Comparison of ENCODE assay signal across 8 mouse cellular contexts in the genomic region with DNA sequence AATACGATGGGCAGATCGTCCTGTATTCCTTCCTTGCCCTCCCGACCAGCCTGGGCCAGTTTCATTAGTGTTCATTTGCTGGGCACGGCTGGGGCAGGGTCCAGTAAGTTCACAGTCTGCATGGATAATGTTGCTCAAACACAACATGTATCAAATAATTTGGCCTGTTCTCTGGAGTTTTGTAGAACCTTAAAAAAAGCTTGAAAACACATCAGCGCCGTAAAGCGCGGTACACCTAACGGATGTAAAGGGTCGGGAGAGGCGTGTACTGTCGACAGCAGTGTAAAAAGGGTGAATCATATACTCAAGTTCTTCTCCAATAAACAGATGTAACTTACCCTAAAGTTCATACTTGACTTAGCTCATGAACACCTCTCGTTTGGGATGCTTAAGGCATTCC. TPM values are rescaled to one million over a fixed set of nuclear protein-coding genes. Genes with fewer than 3 reads are reported as not detected.
DNase-seq lines count a peak whose midpoint lies in the region; ATAC-seq and TF ChIP-seq lines count a peak whose summit lies in the region.

No protein-coding gene starts in this region.

- H3K4me2 ChIP-seq in hindbrain, embryonic 15.5 days: peak overlapping the region; percentile 66
- peak overlapping the region; percentile 92 for H3K4me2 ChIP-seq in myocyte (ENCODE audit: low read depth)

- H3K9ac ChIP-seq in liver, adult 2 months (ENCODE audit: low read depth, low read length): peak overlapping the region; percentile 81
- peak overlapping the region; percentile 84 for H3K9ac ChIP-seq in hindbrain, embryonic 15.5 days

- peaks cover 12% of the 10 kb centered on the region for H3K4me1 ChIP-seq in liver, adult 2 months (ENCODE audit: control insufficient read depth, insufficient read depth, low read length)
- H3K4me1 ChIP-seq in bone marrow, adult 2 months (ENCODE audit: control insufficient read depth, insufficient read depth, low read length): peaks cover 4% of the 10 kb centered on the region; the same call in 1 of the 2 replicates
- peaks cover 25% of the 10 kb centered on the region for H3K4me1 ChIP-seq in hindbrain, embryonic 15.5 days (replicated peaks)

- intact Hi-C loops in gastrocnemius, postnatal 14 days (cut with DNase I; ENCODE audit: low total_unique reads): no loop called here

- 2% methylated on average over 13 of the region's 13 CpGs for WGBS in liver, adult 2 months
- WGBS in bone marrow, adult 2 months: 2% methylated on average over 13 of the region's 13 CpGs
- 15% methylated on average over 13 of the region's 13 CpGs for WGBS in hindbrain, embryonic 15.5 days

- H3ac ChIP-seq in myocyte (ENCODE audit: control insufficient read depth, insufficient read length): peak overlapping the region; percentile 10

- H3K36me3 ChIP-seq in liver, adult 2 months (ENCODE audit: control insufficient read depth, insufficient read depth, low read length): peaks cover 16% of the 10 kb centered on the region
- H3K36me3 ChIP-seq in hindbrain, embryonic 15.5 days: peaks cover 21% of the 10 kb centered on the region
- H3K36me3 ChIP-seq in myocyte (ENCODE audit: control insufficient read depth, insufficient read depth): peaks cover 17% of the 10 kb centered on the region

- peak; percentile 53 for DNase-seq in liver, adult 2 months (ENCODE audit: extremely low read depth, low read depth, low spot score)
- no peak for DNase-seq in liver
- DNase-seq in gastrocnemius, postnatal 14 days: no peak
- DNase-seq in right cerebral cortex, postnatal 4 days: no peak

- H3K4me3 ChIP-seq in liver, adult 2 months (ENCODE audit: insufficient read depth, low read depth, low read length): peak overlapping the region; percentile 71
- H3K4me3 ChIP-seq in bone marrow, adult 2 months (replicated peaks; ENCODE audit: control insufficient read depth, low read depth, low read length): peak overlapping the region; percentile 76
- H3K4me3 ChIP-seq in hindbrain, embryonic 15.5 days: peak overlapping the region; percentile 60
- peak overlapping the region; percentile 86 for H3K4me3 ChIP-seq in myocyte

- H3K27ac ChIP-seq in liver, adult 2 months (replicated peaks; ENCODE audit: insufficient read depth, low read depth, low read length): peak overlapping the region; percentile 86
- peak overlapping the region; percentile 71 for H3K27ac ChIP-seq in bone marrow, adult 2 months (ENCODE audit: control insufficient read depth, insufficient read depth, low read depth, low read length, poor library complexity)
- H3K27ac ChIP-seq in hindbrain, embryonic 15.5 days (replicated peaks): peak overlapping the region; percentile 81

- no peaks in the 10 kb centered on the region for H3K9me3 ChIP-seq in hindbrain, embryonic 15.5 days

- no peaks in the 10 kb centered on the region for H3K27me3 ChIP-seq in liver, adult 2 months (ENCODE audit: control insufficient read depth, insufficient read depth, low read length)
- no peaks in the 10 kb centered on the region for H3K27me3 ChIP-seq in hindbrain, embryonic 15.5 days
- H3K27me3 ChIP-seq in myocyte (ENCODE audit: control insufficient read depth, insufficient read depth, insufficient read length): no peaks in the 10 kb centered on the region

- ATAC-seq in hindbrain, embryonic 15.5 days (ENCODE audit: low FRiP score, low read depth): no peak
- ATAC-seq in monocyte, adult 5-6 weeks (replicated peaks; ENCODE audit: insufficient number of reproducible peaks, low FRiP score, low TSS enrichment, poor library complexity, severe bottlenecking): no peak

- 0 out of 2 replicates have a peak, but pooled peaks have one; percentile 9 for TF ChIP-seq POLR2A in liver, adult 2 months (IDR thresholded peaks at IDR 0.05; ENCODE audit: extremely low read depth, insufficient read depth, low read length)
- TF ChIP-seq POLR2A in bone marrow, adult 2 months (IDR thresholded peaks at IDR 0.05; ENCODE audit: borderline replicate concordance, control insufficient read depth, low read depth, low read length): no peak
- no peak for TF ChIP-seq POLR2A in myocyte (IDR thresholded peaks at IDR 0.05; ENCODE audit: insufficient read length, low read depth)

- TF ChIP-seq CTCF in liver, adult 2 months (IDR thresholded peaks at IDR 0.05; ENCODE audit: low read depth, low read length): no peak
- no peak for TF ChIP-seq CTCF in bone marrow, adult 2 months (IDR thresholded peaks at IDR 0.05; ENCODE audit: control insufficient read depth, insufficient read depth, low read length)

- peaks cover 14% of the 10 kb centered on the region; the same call in 1 of the 2 replicates for H3K79me2 ChIP-seq in liver, adult 2 months (ENCODE audit: control insufficient read depth, insufficient read depth, low read length)
- H3K79me2 ChIP-seq in myocyte (ENCODE audit: control insufficient read depth, insufficient read depth): peaks cover 64% of the 10 kb centered on the region

TF ChIP-seq in myocyte, 11 proteins besides CTCF, POLR2A, EP300 and RAD21:
- no peak for TF ChIP-seq TCF12 (IDR thresholded peaks at IDR 0.05; ENCODE audit: insufficient read depth, poor library complexity, severe bottlenecking)
- no peak for TF ChIP-seq CEBPB (IDR thresholded peaks at IDR 0.05; ENCODE audit: insufficient read depth, poor library complexity, severe bottlenecking)

RNA-seq across cellular contexts. Expression of a gene that starts 0.7 kb away (rescaled TPM):
- total RNA-seq in liver, adult 2 months (2014; rRNA removed): 111 and 132 TPM in 2 replicates
- 127 and 140 TPM in 2 replicates for polyA plus RNA-seq in liver, adult 2 months (2012; rRNA removed)
- polyA plus RNA-seq in bone marrow, adult 2 months (2011; ENCODE audit: insufficient read depth, insufficient read length, low replicate concordance, missing spikeins): 41.4 and 61.7 TPM in 2 replicates
- 83.0 and 84.9 TPM in 2 replicates for polyA plus RNA-seq in hindbrain, embryonic 15.5 days (2015; fragmentation: Nextera tagmentation; extraction: Ambion mirVana)
- 109 TPM for polyA plus RNA-seq in myocyte (2012; fragmentation: generic; extraction: Trizol)
- total RNA-seq in gastrocnemius, postnatal 14 days (2021): 10 to 100 TPM; 30.7 to 34.3 TPM
- total RNA-seq in monocyte, adult 5-6 weeks (2017): 57.5 to 87.0 TPM (median 59.6 TPM) in 3 replicates

RNA-seq across cellular contexts. Expression of a gene that starts 5.8 kb away (rescaled TPM):
- 3.8 and 5.6 TPM in 2 replicates for total RNA-seq in liver, adult 2 months (2014; rRNA removed)
- 13.2 and 15.9 TPM in 2 replicates for polyA plus RNA-seq in liver, adult 2 months (2012; rRNA removed)
- 6.7 and 12.1 TPM in 2 replicates for polyA plus RNA-seq in bone marrow, adult 2 months (2011; ENCODE audit: insufficient read depth, insufficient read length, low replicate concordance, missing spikeins)
- polyA plus RNA-seq in hindbrain, embryonic 15.5 days (2015; fragmentation: Nextera tagmentation; extraction: Ambion mirVana): 33.0 and 35.3 TPM in 2 replicates
- 23.2 TPM for polyA plus RNA-seq in myocyte (2012; fragmentation: generic; extraction: Trizol)
- 10 to 100 TPM in 1 of 2 experiments, 1 to 10 TPM in 1; 9.5 to 10.3 TPM for total RNA-seq in gastrocnemius, postnatal 14 days (2021)
- total RNA-seq in monocyte, adult 5-6 weeks (2017): 5.8 to 9.1 TPM (median 7.4 TPM) in 3 replicates

RNA-seq across cellular contexts. Expression of a gene that starts 9.8 kb away (rescaled TPM):
- total RNA-seq in liver, adult 2 months (2014; rRNA removed): 3.4 TPM in 1 of 2 replicates, not detected in the other
- 1.1 TPM in 1 of 2 replicates, not detected in the other for polyA plus RNA-seq in liver, adult 2 months (2012; rRNA removed)
- polyA plus RNA-seq in bone marrow, adult 2 months (2011; ENCODE audit: insufficient read depth, insufficient read length, low replicate concordance, missing spikeins): not detected in 2 replicates
- not detected in 2 replicates for polyA plus RNA-seq in hindbrain, embryonic 15.5 days (2015; fragmentation: Nextera tagmentation; extraction: Ambion mirVana)
- polyA plus RNA-seq in myocyte (2012; fragmentation: generic; extraction: Trizol): 0.44 TPM
- total RNA-seq in gastrocnemius, postnatal 14 days (2021): 1 to 10 TPM in 1 of 2 experiments, not detected in 1; 3.3 TPM
- not detected in 3 replicates for total RNA-seq in monocyte, adult 5-6 weeks (2017)

RNA-seq across cellular contexts. Expression of a gene that starts 9.9 kb away (rescaled TPM):
- total RNA-seq in liver, adult 2 months (2014; rRNA removed): 23.5 and 34.0 TPM in 2 replicates
- 10.8 and 13.6 TPM in 2 replicates for polyA plus RNA-seq in liver, adult 2 months (2012; rRNA removed)
- 50.8 and 83.6 TPM in 2 replicates for polyA plus RNA-seq in bone marrow, adult 2 months (2011; ENCODE audit: insufficient read depth, insufficient read length, low replicate concordance, missing spikeins)
- 45.3 and 51.6 TPM in 2 replicates for polyA plus RNA-seq in hindbrain, embryonic 15.5 days (2015; fragmentation: Nextera tagmentation; extraction: Ambion mirVana)
- polyA plus RNA-seq in myocyte (2012; fragmentation: generic; extraction: Trizol): 73.1 TPM
- total RNA-seq in gastrocnemius, postnatal 14 days (2021): 10 to 100 TPM; 20.3 to 26.3 TPM
- 62.5 to 90.9 TPM (median 65.3 TPM) in 3 replicates for total RNA-seq in monocyte, adult 5-6 weeks (2017)

RNA-seq across cellular contexts. Expression of a gene that starts 14.8 kb away (rescaled TPM):
- total RNA-seq in liver, adult 2 months (2014; rRNA removed): not detected in 2 replicates
- polyA plus RNA-seq in liver, adult 2 months (2012; rRNA removed): not detected in 2 replicates
- polyA plus RNA-seq in bone marrow, adult 2 months (2011; ENCODE audit: insufficient read depth, insufficient read length, low replicate concordance, missing spikeins): not detected in 2 replicates
- polyA plus RNA-seq in hindbrain, embryonic 15.5 days (2015; fragmentation: Nextera tagmentation; extraction: Ambion mirVana): not detected in 2 replicates
- polyA plus RNA-seq in myocyte (2012; fragmentation: generic; extraction: Trizol): not detected
- not detected for total RNA-seq in gastrocnemius, postnatal 14 days (2021)
- not detected in 3 replicates for total RNA-seq in monocyte, adult 5-6 weeks (2017)
